Mouse (Mus musculus): ENCODE data around the gene Gm17067.
"Not testable (repeated sequence)": the region's sequence is repeated elsewhere in the genome, so short reads cannot be mapped to it uniquely, and the experiment has no call there.

GRCm38 (mm10) chr7:42679646-42680045, 47.2 kb downstream of the Gm17067 start:
- TF ChIP-seq CTCF (IDR thresholded peaks at IDR 0.05; ENCODE audit: low read depth, low read length); POLR2A (IDR thresholded peaks at IDR 0.05; ENCODE audit: borderline replicate concordance, low read depth, low read length): not testable (repeated sequence)

Measured in bone marrow macrophage, adult 2 months (primary cell).